Mouse (Mus musculus): Measurements from ENCODE around the gene Bsg. TPM values are rescaled to one million over a fixed set of nuclear protein-coding genes. Genes with fewer than 3 reads are reported as not detected.

Bsg gene
- polyA plus RNA-seq, 1 experiment, result 1,268 TPM

- TF ChIP-seq MAX (IDR thresholded peaks at IDR 0.05; ENCODE audit: low read depth), result no peak
- TF ChIP-seq SRF (IDR thresholded peaks at IDR 0.05; ENCODE audit: control insufficient read depth, insufficient read length, low read depth), result no peak
- no peak for TF ChIP-seq POLR2A (IDR thresholded peaks at IDR 0.05; ENCODE audit: insufficient read length, low read depth)
- TF ChIP-seq POLR2AphosphoS2 (IDR thresholded peaks at IDR 0.05; ENCODE audit: insufficient read length, low read depth), result peak; percentile 97
- no peak for TF ChIP-seq TCF12 (IDR thresholded peaks at IDR 0.05; ENCODE audit: insufficient read depth, poor library complexity, severe bottlenecking)
- TF ChIP-seq MYOD1 (IDR thresholded peaks at IDR 0.05; ENCODE audit: control insufficient read depth in 1 of 3, insufficient read length in 2 of 3, low read depth in 2 of 3), result no peak
- H3K27me3 ChIP-seq (ENCODE audit: control insufficient read depth, insufficient read depth, insufficient read length), result peaks cover 26% of the 10 kb centered on the region
These were observed 8.9 kb downstream of the Bsg start for GRCm38 (mm10) chr10:79713163-79713562.

DNA sequence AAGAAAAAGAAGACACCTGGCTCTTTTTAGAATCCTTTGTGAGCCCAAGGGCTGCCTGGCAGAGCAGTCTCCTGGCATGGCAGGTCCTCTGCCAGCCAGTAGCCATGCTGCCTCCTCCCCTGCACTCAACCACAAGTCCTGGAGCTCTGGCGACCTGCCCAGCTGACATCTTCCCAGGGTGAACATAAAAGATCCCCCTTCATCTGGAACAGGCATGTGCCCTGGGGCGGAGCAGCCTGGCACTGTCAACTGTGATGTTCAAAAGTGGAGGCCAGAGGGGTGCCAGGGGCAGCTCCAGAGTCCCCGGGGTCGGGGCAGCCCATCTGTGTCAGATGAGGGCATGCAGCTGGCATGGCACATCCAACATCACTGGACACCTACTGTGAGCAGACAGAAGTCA, 10.7 kb downstream of the Bsg start:
- Histone ChIP-seq H3K4me2 (ENCODE audit: low read depth) (no peak overlapping the region), H3K36me3 (ENCODE audit: control insufficient read depth, insufficient read depth) (peaks cover 11% of the 10 kb centered on the region), H3K4me3 (no peak overlapping the region), H3K27me3 (ENCODE audit: control insufficient read depth, insufficient read depth, insufficient read length) (peaks cover 36% of the 10 kb centered on the region), H3K79me2 (ENCODE audit: control insufficient read depth, insufficient read depth) (no peaks in the 10 kb centered on the region), H3ac (ENCODE audit: control insufficient read depth, insufficient read length) (no peak overlapping the region)
- TF ChIP-seq MYOD1 (IDR thresholded peaks at IDR 0.05; ENCODE audit: control insufficient read depth in 1 of 3, insufficient read length in 2 of 3, low read depth in 2 of 3) (peak in 1 of 3 experiments; percentile 8), E2F4 (IDR thresholded peaks at IDR 0.05; ENCODE audit: insufficient read depth) (no peak), TCF3 (IDR thresholded peaks at IDR 0.05; ENCODE audit: insufficient read length, low read depth) (no peak), MYOG (IDR thresholded peaks at IDR 0.05; ENCODE audit: control insufficient read depth in 1 of 3, insufficient read depth in 1 of 3, insufficient read length in 2 of 3, low read depth in 2 of 3) (no peak), TCF12 (IDR thresholded peaks at IDR 0.05; ENCODE audit: insufficient read depth, poor library complexity, severe bottlenecking) (no peak), USF1 (IDR thresholded peaks at IDR 0.05; ENCODE audit: low read depth) (no peak)

More at GRCm38 (mm10) chr10:79713163-79713562, 8.9 kb downstream of the Bsg start:
- H3ac ChIP-seq (ENCODE audit: control insufficient read depth, insufficient read length), result no peak overlapping the region
- H3K4me2 ChIP-seq (ENCODE audit: low read depth), result no peak overlapping the region
- peaks cover 18% of the 10 kb centered on the region for H3K36me3 ChIP-seq (ENCODE audit: control insufficient read depth, insufficient read depth)
- H3K4me3 ChIP-seq, result no peak overlapping the region
- H3K79me2 ChIP-seq (ENCODE audit: control insufficient read depth, insufficient read depth), result peaks cover 9% of the 10 kb centered on the region

DNA sequence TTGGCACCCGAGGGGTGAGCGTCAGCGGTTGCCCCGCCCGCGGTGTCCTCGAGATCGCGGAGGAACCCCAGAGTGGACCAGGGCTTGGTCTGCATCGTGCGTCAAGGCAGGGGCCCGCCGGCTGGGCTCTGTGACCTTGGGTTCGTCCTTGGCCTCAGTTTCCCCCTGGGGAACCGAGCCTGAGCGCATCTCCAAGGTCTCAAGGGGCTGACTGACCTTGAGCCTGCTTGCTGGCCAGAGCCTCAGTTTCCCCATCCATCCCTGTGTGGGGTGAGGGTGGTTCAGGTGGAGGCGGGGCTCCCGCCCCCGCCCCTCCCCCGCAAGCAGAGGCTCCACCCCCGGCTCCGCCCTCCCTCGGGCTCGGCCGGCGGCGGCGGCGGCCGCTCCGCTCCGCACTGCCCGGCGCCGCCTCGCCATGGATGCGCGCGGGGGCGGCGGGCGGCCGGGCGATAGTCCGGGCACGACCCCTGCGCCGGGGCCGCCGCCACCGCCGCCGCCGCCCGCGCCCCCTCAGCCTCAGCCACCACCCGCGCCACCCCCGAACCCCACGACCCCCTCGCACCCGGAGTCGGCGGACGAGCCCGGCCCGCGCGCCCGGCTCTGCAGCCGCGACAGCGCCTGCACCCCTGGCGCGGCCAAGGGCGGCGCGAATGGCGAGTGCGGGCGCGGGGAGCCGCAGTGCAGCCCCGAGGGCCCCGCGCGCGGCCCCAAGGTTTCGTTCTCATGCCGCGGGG, 12.1 kb downstream of the Bsg start, which contains the start of gene Hcn2:
Hcn2 (plus strand) TSS at position 381 of the 734 bp plus-strand sequence.
- Histone ChIP-seq H3K36me3 (ENCODE audit: control insufficient read depth, insufficient read depth) (peaks cover 6% of the 10 kb centered on the region), H3ac (ENCODE audit: control insufficient read depth, insufficient read length) (no peak within 1 kb of the TSS), H3K27me3 (ENCODE audit: control insufficient read depth, insufficient read depth, insufficient read length) (peaks cover 43% of the 10 kb centered on the region), H3K4me3 (no peak within 1 kb of the TSS), H3K79me2 (ENCODE audit: control insufficient read depth, insufficient read depth) (no peaks in the 10 kb centered on the region), H3K4me2 (ENCODE audit: low read depth) (no peak within 1 kb of the TSS)
- no peak for TF ChIP-seq TCF12 (IDR thresholded peaks at IDR 0.05; ENCODE audit: insufficient read depth, poor library complexity, severe bottlenecking)
- TF ChIP-seq E2F4 (IDR thresholded peaks at IDR 0.05; ENCODE audit: insufficient read depth), result no peak
- TF ChIP-seq SRF (IDR thresholded peaks at IDR 0.05; ENCODE audit: control insufficient read depth, insufficient read length, low read depth), result no peak
- TF ChIP-seq USF1 (IDR thresholded peaks at IDR 0.05; ENCODE audit: low read depth), result no peak
- no peak for TF ChIP-seq TCF3 (IDR thresholded peaks at IDR 0.05; ENCODE audit: insufficient read length, low read depth)
- no peak for TF ChIP-seq MAX (IDR thresholded peaks at IDR 0.05; ENCODE audit: low read depth)
- no peak for TF ChIP-seq MYOG (IDR thresholded peaks at IDR 0.05; ENCODE audit: control insufficient read depth in 1 of 3, insufficient read depth in 1 of 3, insufficient read length in 2 of 3, low read depth in 2 of 3)
- no peak for TF ChIP-seq POLR2A (IDR thresholded peaks at IDR 0.05; ENCODE audit: insufficient read length, low read depth)
- TF ChIP-seq POLR2AphosphoS2 (IDR thresholded peaks at IDR 0.05; ENCODE audit: insufficient read length, low read depth), result no peak
- no peak for TF ChIP-seq MYOD1 (IDR thresholded peaks at IDR 0.05; ENCODE audit: control insufficient read depth in 1 of 3, insufficient read length in 2 of 3, low read depth in 2 of 3)
- TF ChIP-seq CEBPB (IDR thresholded peaks at IDR 0.05; ENCODE audit: insufficient read depth, poor library complexity, severe bottlenecking), result no peak
- no peak for TF ChIP-seq REST (IDR thresholded peaks at IDR 0.05; ENCODE audit: insufficient read depth, insufficient read length)

- Histone ChIP-seq H3K27me3 (ENCODE audit: control insufficient read depth, insufficient read depth, insufficient read length) (peaks cover 43% of the 10 kb centered on the region), H3K4me3 (no peak overlapping the region), H3K79me2 (ENCODE audit: control insufficient read depth, insufficient read depth) (no peaks in the 10 kb centered on the region), H3K4me2 (ENCODE audit: low read depth) (no peak overlapping the region), H3K36me3 (ENCODE audit: control insufficient read depth, insufficient read depth) (peaks cover 2% of the 10 kb centered on the region), H3ac (ENCODE audit: control insufficient read depth, insufficient read length) (no peak overlapping the region)
- TF ChIP-seq E2F4 (IDR thresholded peaks at IDR 0.05; ENCODE audit: insufficient read depth) (no peak), MAX (IDR thresholded peaks at IDR 0.05; ENCODE audit: low read depth) (no peak), CEBPB (IDR thresholded peaks at IDR 0.05; ENCODE audit: insufficient read depth, poor library complexity, severe bottlenecking) (no peak), MYOG (IDR thresholded peaks at IDR 0.05; ENCODE audit: control insufficient read depth in 1 of 3, insufficient read depth in 1 of 3, insufficient read length in 2 of 3, low read depth in 2 of 3) (no peak), POLR2A (IDR thresholded peaks at IDR 0.05; ENCODE audit: insufficient read length, low read depth) (no peak), TCF12 (IDR thresholded peaks at IDR 0.05; ENCODE audit: insufficient read depth, poor library complexity, severe bottlenecking) (no peak), SRF (IDR thresholded peaks at IDR 0.05; ENCODE audit: control insufficient read depth, insufficient read length, low read depth) (no peak), REST (IDR thresholded peaks at IDR 0.05; ENCODE audit: insufficient read depth, insufficient read length) (no peak), POLR2AphosphoS2 (IDR thresholded peaks at IDR 0.05; ENCODE audit: insufficient read length, low read depth) (no peak), USF1 (IDR thresholded peaks at IDR 0.05; ENCODE audit: low read depth) (no peak), MYOD1 (IDR thresholded peaks at IDR 0.05; ENCODE audit: control insufficient read depth in 1 of 3, insufficient read length in 2 of 3, low read depth in 2 of 3) (no peak), TCF3 (IDR thresholded peaks at IDR 0.05; ENCODE audit: insufficient read length, low read depth) (no peak)
These were observed 12.7 kb downstream of the Bsg start for GRCm38 (mm10) chr10:79716988-79717355.
